Comparison of ENCODE assay signal across 26 mouse cellular contexts in genomic region chrX:137265956-137266355, GRCm38 (mm10).
"Had no signal": no experiment of that assay in that cellular context is flagged by ENCODE, and none has a peak within 500 bp of the region (broad histone marks: within the 10 kb centered on the region; RNA-seq: fewer than 3 reads in every experiment).

No protein-coding gene starts in this region.

- H3K9me3 ChIP-seq: embryonic facial prominence, embryonic 10.5 days; embryonic facial prominence, embryonic 12.5 days; embryonic facial prominence, embryonic 13.5 days; embryonic facial prominence, embryonic 15.5 days; forebrain, embryonic 10.5 days; forebrain, embryonic 12.5 days; forebrain, embryonic 13.5 days; forebrain, embryonic 15.5 days; heart, embryonic 10.5 days had no signal

- H3K36me3 ChIP-seq: embryonic facial prominence, embryonic 10.5 days; embryonic facial prominence, embryonic 12.5 days; embryonic facial prominence, embryonic 13.5 days; embryonic facial prominence, embryonic 15.5 days; forebrain, embryonic 10.5 days; forebrain, embryonic 12.5 days; forebrain, embryonic 15.5 days; heart, embryonic 10.5 days had no signal

- H3K27me3 ChIP-seq: embryonic facial prominence, embryonic 12.5 days; forebrain, embryonic 13.5 days; forebrain, embryonic 15.5 days had no signal

- H3K27ac ChIP-seq: embryonic facial prominence, embryonic 10.5 days; embryonic facial prominence, embryonic 12.5 days; embryonic facial prominence, embryonic 13.5 days; embryonic facial prominence, embryonic 15.5 days; forebrain, embryonic 10.5 days; forebrain, embryonic 12.5 days; forebrain, embryonic 13.5 days; forebrain, embryonic 15.5 days; gastrocnemius, adult 2 months; heart, adult 2 months; heart, embryonic 10.5 days had no signal

- DNase-seq: cerebellum, postnatal 10 days; cerebellum, postnatal 14 days; cerebellum, postnatal 25 days; cerebellum, postnatal 36 days; embryo, embryonic 11 days; forebrain, postnatal 0 days; gastrocnemius, adult 2 months; gastrocnemius, postnatal 10 days; gastrocnemius, postnatal 14 days; gastrocnemius, postnatal 25 days; gastrocnemius, postnatal 36 days; heart, adult 11 months; heart, adult 18-20 months; heart, adult 2 months had no signal

- H3K4me3 ChIP-seq: embryonic facial prominence, embryonic 10.5 days; embryonic facial prominence, embryonic 12.5 days; embryonic facial prominence, embryonic 13.5 days; embryonic facial prominence, embryonic 15.5 days; erythroblast, embryonic 14.5 days; forebrain, embryonic 10.5 days; forebrain, embryonic 12.5 days; forebrain, embryonic 13.5 days; forebrain, embryonic 15.5 days; gastrocnemius, adult 2 months; heart, adult 2 months; heart, embryonic 10.5 days had no signal

- H3K4me1 ChIP-seq: embryonic facial prominence, embryonic 10.5 days; embryonic facial prominence, embryonic 12.5 days; embryonic facial prominence, embryonic 13.5 days; embryonic facial prominence, embryonic 15.5 days; forebrain, embryonic 12.5 days; forebrain, embryonic 13.5 days; forebrain, embryonic 15.5 days; heart, embryonic 10.5 days had no signal

- ATAC-seq: forebrain, embryonic 13.5 days; forebrain, embryonic 14.5 days; forebrain, embryonic 15.5 days; forebrain, embryonic 16.5 days; forebrain, postnatal 0 days had no signal

- H3K9ac ChIP-seq: embryonic facial prominence, embryonic 12.5 days; embryonic facial prominence, embryonic 13.5 days; embryonic facial prominence, embryonic 15.5 days; forebrain, embryonic 12.5 days; forebrain, embryonic 13.5 days; forebrain, embryonic 15.5 days; forebrain, postnatal 0 days had no signal

- H3K4me2 ChIP-seq: embryonic facial prominence, embryonic 12.5 days; embryonic facial prominence, embryonic 13.5 days; embryonic facial prominence, embryonic 15.5 days; forebrain, embryonic 12.5 days; forebrain, embryonic 13.5 days; forebrain, embryonic 15.5 days had no signal
